Mouse (Mus musculus): ENCODE measurements around the gene Zfp593. TPM values are rescaled to one million over a fixed set of nuclear protein-coding genes. Genes with fewer than 3 reads are reported as not detected.

Gene Zfp593
- total RNA-seq, 1 experiment from 2014 or later, result 10.3 TPM

DNA sequence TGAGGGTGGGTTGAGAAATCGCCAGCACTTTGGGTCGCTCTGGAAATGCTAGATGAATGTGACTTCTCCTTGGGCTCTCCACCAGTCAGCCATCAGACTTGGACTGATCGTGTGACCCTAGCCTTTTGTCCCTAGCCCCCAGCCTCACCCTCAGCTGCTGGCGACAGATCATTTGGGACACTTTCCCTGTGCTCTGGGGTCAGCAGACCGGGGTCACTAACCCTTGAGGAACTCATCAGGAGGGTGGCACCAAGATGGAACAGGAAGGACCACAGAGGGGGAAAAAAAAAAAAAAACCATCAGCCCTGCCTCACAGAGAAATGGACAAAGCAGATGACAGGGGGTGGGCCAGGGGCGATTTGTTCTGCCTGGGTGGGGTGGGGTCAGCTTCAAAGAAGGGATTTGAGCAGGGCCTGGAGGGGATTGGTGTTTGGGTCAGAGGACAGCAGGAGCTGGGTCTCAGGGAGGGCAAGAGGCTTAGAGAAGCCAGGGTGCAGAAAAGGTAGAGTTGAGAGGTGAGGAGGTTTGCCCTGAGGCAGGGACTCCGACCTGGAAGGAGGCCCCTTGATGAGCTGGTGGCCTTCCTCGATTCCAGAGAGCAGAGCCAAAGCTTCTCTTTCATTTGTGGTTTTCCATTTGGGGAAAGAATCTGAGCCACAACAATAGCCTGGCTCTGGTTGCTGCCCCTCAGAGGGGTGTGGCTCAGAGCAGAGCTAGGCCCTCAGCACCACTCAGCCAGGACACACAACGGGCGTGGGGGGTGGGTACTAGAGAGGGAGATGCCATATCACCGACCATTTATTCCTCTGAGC, 12.0 kb upstream of the Zfp593 start:
- no peak for DNase-seq

DNA sequence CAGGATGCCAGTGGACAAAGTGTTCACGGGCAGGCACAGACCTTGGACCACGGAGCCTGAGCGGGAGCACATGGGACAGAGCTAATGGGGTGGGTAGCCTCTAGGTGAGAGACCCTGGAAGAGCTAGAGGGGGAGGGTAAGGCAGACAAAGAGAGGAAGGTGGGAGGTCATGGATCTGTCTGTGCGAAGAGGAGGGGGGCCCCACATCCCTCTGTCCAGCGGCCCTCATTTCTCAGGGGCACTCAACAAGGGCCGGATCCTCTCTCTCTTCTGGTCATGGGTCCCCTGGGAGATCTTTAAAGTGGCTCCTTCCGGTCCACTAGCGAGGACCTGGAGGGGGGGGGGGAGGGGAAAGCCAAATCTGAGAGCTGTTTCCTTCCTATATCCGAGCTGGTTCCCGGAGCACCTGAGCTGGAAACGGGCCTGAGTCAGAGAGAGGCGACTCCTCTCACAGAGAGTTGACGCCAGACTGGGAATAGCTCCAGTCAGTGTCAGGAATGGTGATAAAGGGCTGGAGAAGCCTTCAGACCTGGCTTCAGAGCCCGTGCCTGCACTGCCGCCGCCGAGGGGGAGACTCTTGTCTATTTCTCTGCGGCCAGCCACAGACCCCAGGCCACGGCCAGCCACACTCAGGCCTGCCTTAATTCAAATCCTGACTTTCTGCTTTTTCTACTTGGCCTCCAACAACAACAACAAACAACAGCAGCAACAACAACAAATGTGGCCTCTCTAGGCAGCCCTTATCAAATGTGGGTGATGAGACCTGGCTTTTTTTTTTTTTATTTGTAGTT, 11.2 kb upstream of the Zfp593 start:
- DNase-seq, result no peak

DNA sequence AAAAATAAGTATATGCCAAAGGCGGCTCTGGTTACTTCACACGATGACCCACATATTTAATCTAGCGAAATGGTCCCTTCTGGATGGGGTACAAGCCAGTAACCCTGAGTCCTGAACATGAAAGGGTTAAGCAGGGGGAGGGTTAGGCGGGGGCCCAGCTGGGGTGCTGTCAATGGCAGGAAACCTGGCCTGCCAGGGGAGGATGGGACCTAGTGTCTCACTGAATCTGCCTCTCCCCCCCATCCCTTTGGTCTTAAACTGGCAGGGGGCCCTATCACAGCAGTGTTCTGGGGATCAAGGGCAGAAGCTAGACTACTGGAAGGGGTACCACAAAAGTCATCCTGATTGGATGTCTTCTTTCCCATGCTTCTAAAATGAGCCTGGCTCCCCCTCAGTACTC, 10.5 kb upstream of the Zfp593 start:
- DNase-seq, result no peak

DNA sequence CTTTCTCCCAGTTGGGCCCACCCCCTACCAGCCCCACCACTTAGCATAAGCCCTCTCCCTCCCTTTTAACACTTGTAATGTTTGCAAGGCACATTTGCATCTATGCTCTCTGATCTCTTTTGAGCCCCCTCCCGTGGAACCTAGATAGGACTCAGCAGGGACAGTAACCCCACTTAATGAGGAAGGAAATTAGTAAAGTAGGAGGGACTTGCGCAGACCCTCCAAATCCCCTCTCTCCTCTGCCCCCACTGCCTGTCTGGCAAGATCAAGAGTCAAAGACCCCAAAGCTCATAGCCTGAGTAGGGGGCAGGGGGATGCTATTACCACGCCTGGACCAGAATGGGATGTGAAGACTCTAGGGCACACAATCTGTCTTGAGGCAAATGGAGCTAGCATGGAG, 9.4 kb upstream of the Zfp593 start:
- DNase-seq, result no peak

DNA sequence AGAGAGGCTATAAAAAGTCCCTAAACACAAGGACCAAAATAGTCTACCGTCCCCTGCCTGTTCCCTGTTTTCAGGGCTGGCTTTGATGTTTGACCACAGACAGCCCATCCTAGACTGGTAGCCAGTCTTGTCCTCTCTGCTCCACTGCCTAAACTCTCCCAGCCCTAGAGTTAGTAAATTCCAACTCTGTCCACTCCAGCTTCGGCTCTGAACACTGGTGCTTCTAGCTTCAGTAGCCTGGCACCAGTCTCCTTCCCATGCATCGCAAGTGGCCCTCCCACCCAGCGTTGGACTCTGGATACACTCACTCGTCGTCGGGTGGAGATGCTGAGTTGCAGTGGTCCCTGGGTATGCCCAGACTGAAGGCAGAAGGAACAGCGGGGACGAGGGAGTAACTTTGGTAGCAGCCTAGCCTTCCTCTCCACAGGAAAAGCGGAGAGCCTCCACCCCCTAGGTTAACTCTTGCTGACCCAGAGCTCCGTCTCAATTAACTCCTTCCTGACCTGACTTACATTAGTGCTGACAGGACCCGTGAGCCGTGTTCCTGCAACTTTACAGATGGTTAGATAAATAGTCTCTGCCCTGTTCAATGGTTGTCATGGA, 8.4 kb upstream of the Zfp593 start, which contains the start of gene Grrp1:
Gene Grrp1, minus strand, starts transcription at position 385 of the 603 bp plus-strand sequence.
- DNase-seq, result no peak

DNA sequence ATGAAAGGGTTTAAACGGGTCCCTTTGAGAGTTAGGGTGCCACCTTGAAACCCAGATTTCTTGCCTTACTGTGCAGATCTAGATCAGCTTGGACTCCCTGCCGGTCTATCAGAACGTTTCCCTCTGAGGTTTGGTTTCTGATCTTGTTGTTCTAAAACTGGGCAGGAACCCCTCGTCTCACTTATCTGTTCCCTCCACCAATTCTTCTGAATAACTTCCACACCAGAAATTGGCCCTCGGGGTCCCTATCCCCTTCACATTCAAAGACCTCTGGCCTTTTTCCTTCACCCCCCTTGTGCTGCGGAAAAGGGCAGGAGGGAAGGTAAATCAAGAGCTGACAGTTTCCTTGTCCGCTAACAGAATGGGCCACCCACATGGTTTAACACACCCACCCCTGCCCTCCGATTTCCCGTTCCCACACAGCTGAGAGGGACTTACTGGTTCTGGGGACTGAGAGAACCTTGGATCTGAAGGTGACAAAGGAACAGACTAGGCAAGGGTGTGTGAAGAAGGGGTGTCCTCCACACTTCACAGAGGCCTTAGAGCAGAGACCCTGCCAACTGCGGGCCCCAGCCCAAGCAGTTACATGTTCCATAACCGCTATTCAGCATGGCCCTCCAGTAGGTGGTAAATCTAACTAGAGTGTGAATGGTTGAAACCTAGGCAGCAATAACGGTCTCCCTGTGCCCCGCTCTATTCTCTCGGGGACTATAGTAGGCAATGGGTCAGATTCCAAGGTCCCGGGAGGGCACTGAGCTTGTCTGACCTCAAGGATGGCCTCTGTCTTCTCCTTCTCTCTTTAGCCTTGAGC, 7.7 kb upstream of the Zfp593 start:
- DNase-seq, result no peak

DNA sequence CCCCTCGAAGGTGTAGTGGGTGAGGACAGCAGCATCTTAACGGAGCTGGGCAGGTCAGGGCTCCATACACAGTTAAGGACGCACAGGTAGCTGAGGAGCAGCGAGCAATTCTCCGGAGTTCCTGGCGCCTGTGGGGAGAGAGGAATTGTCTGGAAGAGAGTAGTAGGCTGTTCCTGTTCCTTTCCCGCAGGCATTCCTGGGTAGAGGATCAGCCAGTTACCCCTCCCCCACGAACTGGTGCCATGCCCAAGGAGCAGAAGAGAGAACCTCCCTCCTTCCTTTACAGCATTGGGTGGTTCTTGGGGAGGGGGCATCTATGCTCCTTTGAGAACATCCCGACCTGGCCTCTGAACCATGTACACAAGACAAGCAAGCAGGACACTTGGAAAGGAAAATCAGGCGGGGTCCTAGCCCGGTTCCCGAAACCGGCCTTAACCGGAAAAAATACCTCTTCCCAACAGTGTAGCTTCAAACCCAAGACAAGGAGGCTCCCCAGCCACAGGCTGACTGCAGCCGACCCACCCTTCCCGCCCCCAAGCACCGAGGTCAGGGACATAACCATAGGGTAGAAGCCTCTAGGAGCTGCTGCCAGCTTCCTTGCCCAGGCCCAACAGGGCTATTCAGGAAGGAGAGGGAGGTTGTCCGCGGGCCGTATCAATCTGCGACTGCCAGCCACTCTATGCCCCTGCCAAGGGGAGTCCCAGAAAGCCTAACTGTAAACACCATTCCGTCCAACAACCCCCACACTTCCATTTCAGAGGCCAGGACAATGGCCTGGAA, 6.9 kb upstream of the Zfp593 start:
- DNase-seq, result no peak

DNA sequence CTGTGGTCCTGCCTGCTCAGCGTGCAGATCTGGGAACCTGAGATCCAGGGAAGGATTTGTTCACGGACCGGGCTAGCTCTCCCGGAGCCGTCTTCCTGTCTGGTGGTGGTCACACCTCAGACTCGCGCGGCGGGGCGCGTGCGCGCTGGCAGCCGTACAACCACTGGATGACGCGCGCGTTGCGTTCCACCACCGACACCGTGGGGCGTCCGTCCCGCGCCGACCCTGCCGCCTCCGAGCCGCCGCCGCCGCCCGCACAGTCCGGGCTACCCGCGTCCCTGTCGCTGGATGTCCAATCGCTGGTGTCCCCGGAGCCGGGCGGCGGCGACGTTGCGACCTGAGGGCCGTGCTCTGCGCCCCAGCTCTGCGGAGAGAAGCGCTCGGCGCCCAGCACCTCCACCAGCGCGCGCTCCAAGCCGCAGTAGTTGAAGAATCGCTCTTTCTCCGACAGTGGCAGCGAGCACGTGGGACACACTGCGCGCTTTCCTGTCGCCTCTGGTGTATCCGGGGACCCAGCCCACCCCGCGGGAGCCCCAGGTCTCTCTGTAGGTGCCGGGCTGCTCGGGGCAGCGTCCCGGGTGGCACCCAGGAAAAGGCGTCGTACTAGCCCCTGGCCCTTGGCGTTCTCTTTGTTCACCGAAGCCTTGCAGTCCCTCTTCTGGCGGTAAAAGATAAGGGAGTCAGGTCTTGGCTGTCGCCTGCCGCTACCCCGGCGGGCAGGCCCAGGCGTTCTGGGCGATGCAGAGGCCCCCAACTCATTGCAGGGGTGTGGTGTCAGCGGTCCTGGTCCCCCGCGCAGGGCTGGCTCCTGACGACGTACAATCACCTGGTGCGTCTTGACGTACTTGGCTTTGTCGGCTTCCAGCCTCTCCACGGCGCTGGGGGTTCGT, 6.1 kb upstream of the Zfp593 start:
- DNase-seq, result peak; percentile 45

DNA sequence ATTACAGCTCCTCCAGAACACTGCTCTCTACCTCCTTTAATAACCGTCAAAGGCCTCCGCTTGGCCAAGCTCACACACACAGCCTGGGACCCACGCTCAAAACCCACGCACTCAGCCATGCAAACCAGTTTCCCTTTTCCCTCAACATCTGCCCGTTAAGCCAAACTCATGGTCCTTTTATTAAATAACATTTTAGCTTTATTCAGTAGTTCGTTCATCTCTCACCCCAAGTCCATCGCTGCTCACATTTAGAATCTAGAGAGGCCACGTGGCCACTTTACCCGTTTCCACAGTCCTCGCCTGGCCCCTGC, 5.5 kb upstream of the Zfp593 start:
- DNase-seq, result no peak

DNA sequence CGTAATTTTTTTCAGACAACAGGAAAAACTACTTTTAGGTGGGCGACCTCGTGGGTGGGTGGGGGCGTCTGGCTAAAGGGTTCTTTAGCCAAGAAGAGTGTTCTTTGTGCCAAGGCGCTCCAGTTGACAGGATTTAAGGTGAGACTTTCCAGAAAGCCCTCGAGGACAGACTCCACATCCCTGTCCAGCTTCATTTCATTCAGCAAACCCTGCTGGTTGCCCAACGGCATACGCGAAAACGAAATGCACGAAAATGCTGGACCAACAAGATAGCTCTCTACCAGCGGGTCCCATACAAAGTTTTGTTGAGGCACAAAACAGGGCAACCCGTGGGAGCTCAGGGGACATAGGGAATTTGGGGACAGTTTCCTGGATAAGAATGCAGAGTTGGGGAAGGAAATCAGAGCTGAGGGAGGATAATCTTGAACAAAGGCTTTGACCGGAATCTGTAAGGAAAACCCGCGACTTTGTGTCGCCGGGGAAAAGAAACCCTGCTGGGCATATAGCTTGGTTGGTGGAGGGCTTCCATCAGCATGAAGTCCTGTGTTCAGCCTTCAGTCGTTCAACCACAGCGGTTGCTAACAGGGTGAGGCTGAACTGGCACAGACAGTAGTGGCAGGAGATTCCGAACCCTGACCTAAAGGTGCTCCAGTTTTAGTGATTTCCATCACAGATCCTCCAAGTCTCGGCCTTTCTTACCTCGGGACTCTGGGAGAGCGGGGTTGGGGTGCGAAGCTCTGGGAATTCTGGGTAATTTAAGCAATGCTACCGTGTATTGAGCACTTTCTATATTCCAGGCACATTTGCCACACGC, 4.9 kb upstream of the Zfp593 start:
- DNase-seq, result no peak

DNA sequence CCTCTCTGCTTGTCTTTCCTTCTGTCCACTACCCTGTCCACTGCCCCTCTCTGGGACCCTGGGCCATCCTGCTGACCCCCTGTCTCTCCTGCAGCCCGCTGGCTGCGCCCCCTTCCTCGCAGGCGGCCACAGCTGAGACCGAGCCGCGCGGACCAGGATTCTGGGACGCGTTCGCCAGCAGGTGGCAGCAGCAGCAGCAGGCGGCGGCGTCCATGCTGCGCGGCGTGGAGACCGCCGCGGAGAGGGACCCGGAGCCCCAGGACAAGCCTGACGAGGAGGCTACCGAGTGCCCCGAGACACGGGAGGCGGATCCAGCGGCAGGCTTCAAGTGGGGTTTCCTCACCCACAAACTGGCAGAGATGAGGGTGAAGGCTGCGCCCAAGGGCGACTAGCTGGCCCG, 4.3 kb upstream of the Zfp593 start:
- DNase-seq, result peak; percentile 78

DNA sequence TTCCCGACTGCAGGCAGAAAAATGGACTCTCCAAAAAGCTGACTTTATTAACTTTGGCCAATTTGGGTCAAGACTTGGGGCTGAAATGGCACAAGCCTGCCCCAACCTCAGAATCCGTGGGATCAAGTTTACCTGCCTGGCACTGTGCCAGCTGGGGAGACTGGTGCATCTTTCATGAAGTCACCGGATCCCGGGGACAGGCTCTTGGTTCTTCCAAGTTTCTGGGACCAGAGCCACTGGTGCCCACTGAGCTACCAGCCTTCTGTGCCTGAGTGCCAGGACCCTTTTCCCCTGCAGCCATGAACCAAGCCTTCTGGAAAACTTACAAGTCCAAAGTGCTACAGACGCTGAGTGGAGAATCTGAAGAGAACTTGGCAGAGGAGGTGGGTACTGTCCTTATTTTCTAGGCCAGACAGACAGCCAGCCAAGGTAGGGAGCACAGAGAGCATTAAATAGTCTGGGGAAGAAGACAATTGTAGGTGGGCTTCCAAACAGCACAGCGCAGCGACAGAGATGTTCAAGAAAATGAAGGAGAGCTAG, 1.4 kb upstream of the Zfp593 start, which contains the start of gene Gm30191:
Gene Gm30191, plus strand, starts transcription at position 217 of the 540 bp plus-strand sequence.
- no peak for DNase-seq

DNA sequence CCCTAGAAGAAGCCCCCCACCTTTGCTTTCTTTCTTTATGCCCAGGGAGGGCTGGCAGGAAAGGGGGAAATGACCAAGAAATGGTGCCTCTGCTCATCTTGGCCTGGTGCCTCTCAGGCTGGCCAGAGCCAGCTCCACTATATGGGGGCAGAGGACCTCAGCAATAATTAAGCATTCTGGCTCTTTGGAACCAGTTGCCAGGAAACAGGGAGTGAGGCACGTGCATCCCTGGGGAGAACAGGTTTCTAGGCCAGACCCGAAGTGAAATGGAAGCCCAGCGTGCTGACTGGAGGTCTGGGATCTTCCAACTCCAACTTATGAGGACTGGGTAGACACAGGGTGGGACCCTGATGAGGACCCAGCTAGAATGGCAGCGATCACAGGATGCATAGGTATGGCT, 864 bp upstream of the Zfp593 start:
- no peak for DNase-seq

DNA sequence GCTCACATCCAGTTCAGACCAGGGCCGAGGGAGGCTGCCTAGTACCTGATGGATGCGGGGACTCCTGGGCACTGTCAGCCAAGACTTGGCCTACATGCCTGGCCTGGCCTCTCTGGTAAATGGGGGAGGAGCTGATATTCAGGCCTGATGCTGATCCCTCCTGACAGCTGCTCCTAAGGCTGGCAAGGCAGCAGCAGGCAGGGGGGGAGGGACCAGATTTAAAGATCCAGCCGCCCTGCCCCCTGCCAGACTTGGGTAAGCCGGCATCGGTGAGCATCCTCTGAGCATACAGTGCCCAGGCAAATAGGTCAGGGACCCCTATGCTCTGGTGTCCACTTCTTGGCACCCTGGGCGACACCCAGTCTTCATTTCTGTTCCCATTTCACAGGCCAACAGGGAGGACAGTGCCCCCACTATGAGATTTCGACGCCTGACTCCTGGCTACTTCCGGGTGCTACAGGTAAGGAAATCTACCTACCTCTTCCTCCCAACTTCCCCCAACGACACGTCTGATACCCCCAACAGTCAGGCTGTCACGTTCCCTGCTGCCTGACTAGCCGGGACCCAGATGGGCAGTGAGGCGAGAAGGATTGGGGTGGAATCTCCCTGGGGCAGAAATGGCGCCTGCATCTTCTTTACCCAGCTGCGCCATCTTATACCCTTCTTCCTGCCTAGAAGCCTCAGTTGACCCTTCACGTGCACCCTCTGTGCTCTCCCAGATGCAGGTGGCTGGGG, 1.7 kb downstream of the Zfp593 start, which contains the start of gene E130218I03Rik:
Gene E130218I03Rik, plus strand, starts transcription at position 147 of the 735 bp plus-strand sequence.
- DNase-seq, result no peak

DNA sequence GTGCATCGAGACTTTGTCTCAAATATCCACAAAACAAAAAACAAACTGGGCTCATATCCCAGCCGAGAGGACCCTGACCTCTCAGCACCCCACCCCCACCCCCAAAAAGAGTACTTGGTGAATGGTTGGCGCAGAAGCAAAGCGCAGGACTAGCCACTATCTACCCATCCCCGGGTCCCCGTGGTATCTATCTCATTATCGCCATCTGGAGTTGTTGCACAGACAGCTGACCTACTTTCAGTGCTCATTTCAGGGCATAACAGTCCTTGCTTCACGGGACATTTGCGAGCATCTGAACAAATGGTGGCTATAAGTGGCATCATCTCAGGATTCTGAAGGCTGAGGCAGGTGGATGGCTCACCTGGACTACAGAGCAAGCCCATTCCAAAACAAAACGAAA, 6.7 kb downstream of the Zfp593 start:
- no peak for DNase-seq

DNA sequence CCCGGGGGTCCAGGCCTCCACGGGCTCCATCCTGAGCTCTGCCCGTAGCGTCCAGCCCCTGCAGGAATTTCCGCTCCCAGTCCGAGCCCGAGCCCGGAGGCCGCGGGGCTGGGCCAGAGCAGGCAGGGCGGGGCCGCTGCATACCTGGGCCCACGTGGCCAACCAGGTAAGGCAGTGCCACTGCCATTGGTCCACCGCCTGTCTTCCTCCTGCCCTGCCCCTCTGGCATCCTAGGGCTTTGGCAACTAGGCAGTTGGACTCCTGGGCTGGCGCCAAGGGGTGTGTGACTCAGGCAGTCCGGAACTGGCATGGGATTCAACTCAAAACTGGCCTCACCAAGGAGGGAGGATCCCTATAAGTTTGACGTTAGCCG, 7.1 kb downstream of the Zfp593 start, which contains the start of gene Cnksr1:
Gene Cnksr1, minus strand, starts transcription at position 121 of the 373 bp plus-strand sequence.
- DNase-seq, result peak; percentile 93

DNA sequence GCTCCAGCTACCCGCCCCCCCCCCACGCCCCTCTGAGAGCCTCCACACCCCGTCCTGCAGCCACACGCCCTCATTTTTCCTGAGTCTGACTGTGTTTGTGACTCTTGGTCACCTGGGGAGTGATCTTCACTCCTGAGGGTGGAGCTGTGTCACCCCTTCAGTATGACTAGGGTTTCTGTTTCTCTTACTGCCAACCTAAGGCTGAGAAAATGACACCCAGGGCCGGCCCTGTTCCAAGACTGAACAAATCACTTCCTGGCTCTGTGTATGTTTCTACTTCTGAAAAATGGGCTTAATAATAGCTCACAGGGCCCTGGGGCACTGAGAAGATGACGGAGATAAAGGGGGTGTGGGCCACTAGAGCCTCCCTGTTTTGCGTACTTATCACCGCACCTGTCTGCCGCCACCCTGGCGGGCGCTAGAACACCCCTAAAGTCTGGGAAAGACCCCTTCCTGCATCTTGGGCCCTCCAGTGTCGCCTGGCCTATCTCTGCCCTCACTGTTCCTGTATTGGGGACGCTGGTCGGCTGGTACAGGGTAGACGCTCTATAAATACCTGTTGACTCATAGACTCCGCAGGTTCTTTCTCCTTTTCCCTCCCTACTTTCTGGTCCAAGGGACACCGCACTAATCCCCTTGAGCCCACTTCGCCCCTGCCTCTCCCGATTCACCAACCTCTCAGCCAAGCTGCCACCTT, 7.7 kb downstream of the Zfp593 start:
- no peak for DNase-seq

DNA sequence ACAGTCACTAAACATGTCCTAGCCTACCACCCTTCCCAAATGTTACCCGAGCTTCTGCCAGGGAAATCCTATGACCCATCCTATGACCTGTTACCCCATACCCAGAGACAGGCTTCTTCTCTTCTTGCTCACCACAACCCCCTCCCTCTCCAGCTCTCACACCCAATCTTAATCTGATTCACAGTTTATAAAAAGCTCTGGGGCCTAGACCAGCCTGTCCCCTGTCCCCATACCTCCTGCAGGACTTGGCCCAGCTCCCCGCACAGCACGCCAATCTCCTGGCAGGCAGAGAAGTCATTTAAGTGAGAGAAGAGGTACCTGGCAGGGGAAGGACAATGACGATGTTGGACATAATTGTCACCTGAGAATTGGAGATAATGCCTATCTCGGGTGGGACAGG, 10.5 kb downstream of the Zfp593 start:
- no peak for DNase-seq
